Mouse (Mus musculus): ENCODE results near the gene Vmn1r73. TPM values are rescaled to one million over a fixed set of nuclear protein-coding genes. Genes with fewer than 3 reads are reported as not detected.

Gene Vmn1r73
- polyA plus RNA-seq (2012; rRNA removed; ENCODE audit: low replicate concordance): not detected in 2 replicates

DNA sequence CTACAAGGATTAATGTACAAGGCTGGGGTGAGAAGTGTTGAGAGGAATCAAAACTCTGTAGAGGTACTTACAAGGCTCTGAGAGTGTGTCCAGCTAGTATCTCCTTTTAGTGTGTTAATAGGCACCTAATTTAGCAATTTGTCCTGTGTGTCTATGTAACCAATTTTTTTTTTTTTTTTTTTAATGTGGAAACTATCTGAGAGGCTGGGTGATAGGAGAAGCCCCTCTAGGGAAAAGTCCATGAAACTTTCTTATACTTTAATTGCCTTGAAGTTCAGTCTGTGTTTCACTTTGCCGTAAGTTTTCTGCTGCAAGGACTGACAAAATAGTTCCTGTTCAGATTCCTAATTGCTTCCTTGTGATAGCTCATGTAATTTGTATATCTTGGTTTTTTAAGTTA, at the start of gene Vmn1r73:
Gene Vmn1r73 (plus strand): TSS at position 301 of the 400 bp plus-strand sequence.

Other genes starting within 250 kb of the Vmn1r73 start
- not detected in 2 replicates for gene Zscan4-ps2, start 216.0 kb upstream of the Vmn1r73 start, polyA plus RNA-seq (2012; rRNA removed; ENCODE audit: low replicate concordance)
- gene Zscan4-ps3, start 121.0 kb upstream of the Vmn1r73 start, polyA plus RNA-seq (2012; rRNA removed; ENCODE audit: low replicate concordance): not detected in 2 replicates
- not detected in 2 replicates for gene Vmn1r72, start 50.1 kb upstream of the Vmn1r73 start, polyA plus RNA-seq (2012; rRNA removed; ENCODE audit: low replicate concordance)
- gene Vmn1r74, start 103.7 kb downstream of the Vmn1r73 start, polyA plus RNA-seq (2012; rRNA removed; ENCODE audit: low replicate concordance): not detected in 2 replicates
- gene Vmn1r75, start 144.4 kb downstream of the Vmn1r73 start, polyA plus RNA-seq (2012; rRNA removed; ENCODE audit: low replicate concordance): not detected in 2 replicates
- not detected in 2 replicates for gene Vmn1r76, start 207.9 kb downstream of the Vmn1r73 start, polyA plus RNA-seq (2012; rRNA removed; ENCODE audit: low replicate concordance)

Measured in duodenum, adult 2 months (tissue).